Mouse (Mus musculus) bone marrow macrophage, adult 2 months (primary cell): ENCODE results near the gene Fabp7.

ENCODE experiments used
- CTCF ChIP-seq: IDR thresholded peaks from 2 replicates; pipeline ENCODE4 v1.5.1; 2012; ENCODE audit warnings: low read depth, mild to moderate bottlenecking, low read length, moderate library complexity
- POLR2A ChIP-seq: IDR thresholded peaks from 2 replicates; pipeline ENCODE4 v1.6.1; 2012; ENCODE audit warnings: mild to moderate bottlenecking, low read depth, low read length, borderline replicate concordance

GRCm38 (mm10) chr10:57753343-57753742 is 31.3 kb upstream of the Fabp7 start:
- TF ChIP-seq POLR2A (no peak), CTCF (no peak)
